Mouse (Mus musculus) neural tube, embryonic 14.5 days (tissue): ENCODE measurements around the gene Zfp217. TPM values are rescaled to one million over a fixed set of nuclear protein-coding genes. Genes with fewer than 3 reads are reported as not detected.
A peak's percentile ranks its signal among the peaks of the same experiment; 100 is the strongest.

Experiments
- ATAC-seq: fragments of 200-750 bp; cut with Nextera tagmentation; 2 replicates; pipeline ENCODE4 v1.8.0; 2017; ENCODE audit warnings: low read depth, mild to moderate bottlenecking, moderate TSS enrichment, moderate library complexity
- H3K27ac ChIP-seq: fragments of 300-500 bp; sonication (generic); 2 replicates; pipeline ENCODE4 v1.5.1; 2014; ENCODE audit warnings: low read depth, mild to moderate bottlenecking, control low read depth, low read length, moderate library complexity, mixed read lengths
- H3K27me3 ChIP-seq: fragments of 300-500 bp; sonication (generic); 2 replicates; pipeline ENCODE4 v1.6.1; 2014; ENCODE audit warnings: low read length; ENCODE audit not compliant: control insufficient read depth, insufficient read depth
- H3K36me3 ChIP-seq: fragments of 300-500 bp; sonication (generic); 2 replicates; pipeline ENCODE4 v1.6.1; 2014; ENCODE audit warnings: low read length, mixed read lengths; ENCODE audit not compliant: control insufficient read depth, insufficient read depth
- H3K4me1 ChIP-seq: fragments of 300-500 bp; sonication (generic); 2 replicates; pipeline ENCODE4 v1.6.1; 2014; ENCODE audit warnings: low read length; ENCODE audit not compliant: control insufficient read depth, insufficient read depth
- H3K4me2 ChIP-seq: fragments of 300-500 bp; sonication (generic); 2 replicates; pipeline ENCODE4 v1.6.1; 2014; ENCODE audit warnings: mild to moderate bottlenecking, low read depth, low read length, control low read depth
- H3K4me3 ChIP-seq: fragments of 300-500 bp; sonication (generic); 2 replicates; pipeline ENCODE4 v1.5.1; 2014; ENCODE audit warnings: low read depth, low read length, control low read depth, mixed read lengths
- H3K9ac ChIP-seq: fragments of 300-500 bp; sonication (generic); replicated peaks from 2 replicates; pipeline ENCODE4 v1.6.1; 2014; ENCODE audit warnings: low read depth, mild to moderate bottlenecking, control low read depth, low read length, mixed read lengths
- H3K9me3 ChIP-seq: fragments of 300-500 bp; sonication (generic); 2 replicates; pipeline ENCODE4 v1.6.1; 2016; ENCODE audit warnings: low read length; ENCODE audit not compliant: control insufficient read depth
- WGBS: fragments of 180-500 bp; shearing (Covaris S2); extraction: QIAGEN DNeasy Blood & Tissue Kit; methylation state at CpG from one replicate; pipeline ENCODE4 v1.1.7; 2014; 5-methylcytosine and 5-hydroxymethylcytosine counted together
- polyA plus RNA-seq: library from polyadenylated mRNA; unstranded; fragments of >200 nt; fragmentation: Nextera tagmentation; extraction: Ambion mirVana; gene quantifications from 2 replicates; pipeline ENCODE4 v1.2.1, GENCODE M21; 2014

Zfp217 gene
- polyA plus RNA-seq, 1 experiment from 2014 or later = 1.1 TPM

- no peak overlapping the region for H3K9ac ChIP-seq
- no peak overlapping the region for H3K4me3 ChIP-seq
- no peaks in the 10 kb centered on the region for H3K27me3 ChIP-seq
- peak; percentile 49; the same call in 1 of the 2 replicates for ATAC-seq
- peaks cover 11% of the 10 kb centered on the region; the same call in 1 of the 2 replicates for H3K4me1 ChIP-seq
- 14% methylated on average over 15 of the region's 15 CpGs for WGBS
- H3K4me2 ChIP-seq = peak overlapping the region; percentile 31; the same call in 1 of the 2 replicates
- H3K27ac ChIP-seq = no peak overlapping the region
- no peaks in the 10 kb centered on the region for H3K9me3 ChIP-seq
- H3K36me3 ChIP-seq = no peaks in the 10 kb centered on the region
Observed at GRCm38 (mm10) chr2:170070641-170071241, 77.2 kb downstream of the Zfp217 start.

GRCm38 (mm10) chr2:170069976-170070375 lies 77.9 kb downstream of the Zfp217 start:
- no peak for ATAC-seq
- H3K36me3 ChIP-seq = no peaks in the 10 kb centered on the region
- H3K9me3 ChIP-seq = no peaks in the 10 kb centered on the region
- H3K4me2 ChIP-seq = no peak overlapping the region
- no peaks in the 10 kb centered on the region for H3K27me3 ChIP-seq
- 83% methylated on average over 5 of the region's 5 CpGs for WGBS
- no peak overlapping the region for H3K4me3 ChIP-seq
- no peak overlapping the region for H3K9ac ChIP-seq
- H3K27ac ChIP-seq = no peak overlapping the region
- peaks cover 11% of the 10 kb centered on the region; the same call in 1 of the 2 replicates for H3K4me1 ChIP-seq

GRCm38 (mm10) chr2:170062378-170062777 lies 85.5 kb downstream of the Zfp217 start:
- Histone ChIP-seq H3K9me3 (no peaks in the 10 kb centered on the region), H3K27ac (no peak overlapping the region), H3K4me3 (no peak overlapping the region), H3K4me2 (no peak overlapping the region), H3K36me3 (no peaks in the 10 kb centered on the region), H3K4me1 (no peaks in the 10 kb centered on the region), H3K27me3 (no peaks in the 10 kb centered on the region), H3K9ac (no peak overlapping the region)
- no peak for ATAC-seq
- WGBS = 91% methylated on average over 3 of the region's 3 CpGs

- no peak overlapping the region for H3K27ac ChIP-seq
- H3K27me3 ChIP-seq = no peaks in the 10 kb centered on the region
- no peaks in the 10 kb centered on the region for H3K9me3 ChIP-seq
- WGBS = 71% methylated on average over 4 of the region's 4 CpGs
- ATAC-seq = no peak
- no peaks in the 10 kb centered on the region for H3K36me3 ChIP-seq
- H3K4me2 ChIP-seq = no peak overlapping the region
- no peaks in the 10 kb centered on the region for H3K4me1 ChIP-seq
- no peak overlapping the region for H3K9ac ChIP-seq
- H3K4me3 ChIP-seq = no peak overlapping the region
Observed at GRCm38 (mm10) chr2:170060066-170060465, 87.8 kb downstream of the Zfp217 start.

GRCm38 (mm10) chr2:170058774-170059173 lies 89.1 kb downstream of the Zfp217 start:
- Histone ChIP-seq H3K36me3 (no peaks in the 10 kb centered on the region), H3K9ac (no peak overlapping the region), H3K9me3 (no peaks in the 10 kb centered on the region), H3K4me1 (no peaks in the 10 kb centered on the region), H3K4me3 (no peak overlapping the region), H3K4me2 (no peak overlapping the region), H3K27me3 (no peaks in the 10 kb centered on the region), H3K27ac (no peak overlapping the region)
- ATAC-seq = peak; percentile 38; the same call in 1 of the 2 replicates
- 46% methylated on average over 14 of the region's 14 CpGs for WGBS
